Mouse (Mus musculus): ENCODE data around the gene Btg2. TPM values are rescaled to one million over a fixed set of nuclear protein-coding genes. Genes with fewer than 3 reads are reported as not detected.

Btg2 gene
- polyA plus RNA-seq, 1 experiment from 2014 or later = 130 TPM

GRCm38 (mm10) chr1:134045971-134046370 lies 32.9 kb downstream of the Btg2 start:
- whole genome bisulfite sequencing = 4% methylated on average over 9 of the region's 9 CpGs
- H3K36me3 ChIP-seq (ENCODE audit: control insufficient read depth, insufficient read depth, low read length) = no peaks in the 10 kb centered on the region
- H3K4me3 ChIP-seq (ENCODE audit: low read length) = no peak overlapping the region
- peaks cover 27% of the 10 kb centered on the region for H3K4me1 ChIP-seq (replicated peaks; ENCODE audit: control insufficient read depth, insufficient read depth, low read length)
- H3K4me2 ChIP-seq (ENCODE audit: low read depth, low read length) = peak overlapping the region; percentile 22
- H3K9me3 ChIP-seq (ENCODE audit: control insufficient read depth, low read length) = no peaks in the 10 kb centered on the region
- 0 out of 2 replicates have a peak overlapping the region, but pooled peaks have one; percentile 35 for H3K9ac ChIP-seq (ENCODE audit: low read length)
- ATAC-seq (ENCODE audit: low read depth) = peak; percentile 56
- no peaks in the 10 kb centered on the region for H3K27me3 ChIP-seq (ENCODE audit: control insufficient read depth, insufficient read depth, low read depth, low read length)
- 0 out of 2 replicates have a peak overlapping the region, but pooled peaks have one; percentile 11 for H3K27ac ChIP-seq (ENCODE audit: low read length)

- 77% methylated on average over 6 of the region's 6 CpGs for WGBS
- Histone ChIP-seq H3K36me3 (ENCODE audit: control insufficient read depth, insufficient read depth, low read length) (no peaks in the 10 kb centered on the region), H3K4me2 (ENCODE audit: low read depth, low read length) (no peak overlapping the region), H3K4me3 (ENCODE audit: low read length) (no peak overlapping the region), H3K27ac (ENCODE audit: low read length) (no peak overlapping the region), H3K27me3 (ENCODE audit: control insufficient read depth, insufficient read depth, low read depth, low read length) (no peaks in the 10 kb centered on the region), H3K4me1 (replicated peaks; ENCODE audit: control insufficient read depth, insufficient read depth, low read length) (peaks cover 29% of the 10 kb centered on the region), H3K9me3 (ENCODE audit: control insufficient read depth, low read length) (no peaks in the 10 kb centered on the region), H3K9ac (ENCODE audit: low read length) (no peak overlapping the region)
- ATAC-seq (ENCODE audit: low read depth) = no peak
Measured at GRCm38 (mm10) chr1:134044805-134045204, 34.1 kb downstream of the Btg2 start.

- 35% methylated on average over 1 of the region's 1 CpGs for WGBS
Measured at GRCm38 (mm10) chr1:134042341-134042740, 36.6 kb downstream of the Btg2 start.

GRCm38 (mm10) chr1:134041900-134042299 lies 37.0 kb downstream of the Btg2 start:
- H3K4me1 ChIP-seq (replicated peaks; ENCODE audit: control insufficient read depth, insufficient read depth, low read length) = peaks cover 47% of the 10 kb centered on the region
- H3K27me3 ChIP-seq (ENCODE audit: control insufficient read depth, insufficient read depth, low read depth, low read length) = no peaks in the 10 kb centered on the region
- no peak for ATAC-seq (ENCODE audit: low read depth)
- H3K9ac ChIP-seq (ENCODE audit: low read length) = peak overlapping the region; percentile 36
- peak overlapping the region; percentile 45; the same call in 1 of the 2 replicates for H3K27ac ChIP-seq (ENCODE audit: low read length)
- H3K4me2 ChIP-seq (ENCODE audit: low read depth, low read length) = no peak overlapping the region; the same call in 1 of the 2 replicates
- H3K36me3 ChIP-seq (ENCODE audit: control insufficient read depth, insufficient read depth, low read length) = no peaks in the 10 kb centered on the region
- no peaks in the 10 kb centered on the region for H3K9me3 ChIP-seq (ENCODE audit: control insufficient read depth, low read length)
- no peak overlapping the region for H3K4me3 ChIP-seq (ENCODE audit: low read length)
- 37% methylated on average over 2 of the region's 2 CpGs for whole genome bisulfite sequencing

More at GRCm38 (mm10) chr1:134042341-134042740, 36.6 kb downstream of the Btg2 start:
- Histone ChIP-seq H3K27me3 (ENCODE audit: control insufficient read depth, insufficient read depth, low read depth, low read length) (no peaks in the 10 kb centered on the region), H3K9ac (ENCODE audit: low read length) (peak overlapping the region; percentile 36), H3K4me3 (ENCODE audit: low read length) (no peak overlapping the region), H3K4me1 (replicated peaks; ENCODE audit: control insufficient read depth, insufficient read depth, low read length) (peaks cover 47% of the 10 kb centered on the region), H3K36me3 (ENCODE audit: control insufficient read depth, insufficient read depth, low read length) (no peaks in the 10 kb centered on the region), H3K4me2 (ENCODE audit: low read depth, low read length) (no peak overlapping the region; the same call in 1 of the 2 replicates), H3K9me3 (ENCODE audit: control insufficient read depth, low read length) (no peaks in the 10 kb centered on the region), H3K27ac (ENCODE audit: low read length) (peak overlapping the region; percentile 45; the same call in 1 of the 2 replicates)
- no peak for ATAC-seq (ENCODE audit: low read depth)

DNA sequence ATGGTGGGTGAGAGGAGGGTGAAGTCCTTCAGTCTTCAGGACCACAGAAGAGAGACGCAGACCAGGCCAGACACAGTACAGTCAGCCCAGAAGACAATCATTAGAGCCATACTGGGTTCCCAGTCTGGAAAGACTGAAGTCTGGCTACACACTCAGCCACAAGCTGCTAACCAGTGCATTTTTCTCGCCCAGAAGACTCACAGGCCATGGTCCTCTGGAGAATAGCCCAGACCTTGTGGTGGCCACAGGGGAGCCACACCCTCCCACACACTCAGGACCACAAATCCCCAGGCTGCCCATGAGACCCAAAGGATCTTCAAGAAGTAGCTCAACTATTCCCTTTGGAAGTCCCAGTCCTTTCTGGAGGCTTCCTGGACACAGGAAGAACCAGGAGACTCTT lies 39.6 kb downstream of the Btg2 start:
- Histone ChIP-seq H3K4me1 (replicated peaks; ENCODE audit: control insufficient read depth, insufficient read depth, low read length) (peaks cover 54% of the 10 kb centered on the region), H3K36me3 (ENCODE audit: control insufficient read depth, insufficient read depth, low read length) (no peaks in the 10 kb centered on the region), H3K9me3 (ENCODE audit: control insufficient read depth, low read length) (no peaks in the 10 kb centered on the region), H3K9ac (ENCODE audit: low read length) (peak overlapping the region; percentile 62; the same call in 1 of the 2 replicates), H3K27ac (ENCODE audit: low read length) (no peak overlapping the region), H3K4me2 (ENCODE audit: low read depth, low read length) (peak overlapping the region; percentile 60), H3K4me3 (ENCODE audit: low read length) (no peak overlapping the region), H3K27me3 (ENCODE audit: control insufficient read depth, insufficient read depth, low read depth, low read length) (no peaks in the 10 kb centered on the region)
- WGBS = 52% methylated on average over 2 of the region's 2 CpGs
- no peak for ATAC-seq (ENCODE audit: low read depth)

DNA sequence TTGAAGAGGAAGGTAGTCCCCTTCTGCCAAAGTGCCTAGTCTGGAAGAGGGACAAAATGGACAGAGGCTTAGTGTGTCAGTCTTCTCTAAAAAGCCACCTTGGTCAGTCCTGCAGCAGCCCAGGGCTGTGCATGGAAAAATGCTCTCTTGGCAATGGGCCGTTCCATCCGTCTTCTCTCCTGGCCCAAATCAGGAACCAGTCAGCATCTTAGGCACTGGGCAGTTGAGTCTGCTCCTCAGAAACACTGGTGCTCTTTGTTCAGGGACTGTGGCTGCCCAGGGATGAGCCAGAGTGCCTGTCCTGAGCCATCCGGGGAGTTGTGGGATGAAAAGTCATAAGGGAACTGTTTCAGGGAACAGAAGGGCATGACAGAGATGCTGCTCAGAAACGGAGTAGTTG lies 40.6 kb downstream of the Btg2 start:
- no peaks in the 10 kb centered on the region for H3K27me3 ChIP-seq (ENCODE audit: control insufficient read depth, insufficient read depth, low read depth, low read length)
- no peaks in the 10 kb centered on the region for H3K36me3 ChIP-seq (ENCODE audit: control insufficient read depth, insufficient read depth, low read length)
- no peak for ATAC-seq (ENCODE audit: low read depth)
- H3K9me3 ChIP-seq (ENCODE audit: control insufficient read depth, low read length) = no peaks in the 10 kb centered on the region
- H3K9ac ChIP-seq (ENCODE audit: low read length) = peak overlapping the region; percentile 62
- peaks cover 51% of the 10 kb centered on the region for H3K4me1 ChIP-seq (replicated peaks; ENCODE audit: control insufficient read depth, insufficient read depth, low read length)
- H3K4me3 ChIP-seq (ENCODE audit: low read length) = peak overlapping the region; percentile 45
- peak overlapping the region; percentile 62 for H3K27ac ChIP-seq (ENCODE audit: low read length)
- 52% methylated on average over 4 of the region's 4 CpGs for WGBS
- peak overlapping the region; percentile 60 for H3K4me2 ChIP-seq (ENCODE audit: low read depth, low read length)

DNA sequence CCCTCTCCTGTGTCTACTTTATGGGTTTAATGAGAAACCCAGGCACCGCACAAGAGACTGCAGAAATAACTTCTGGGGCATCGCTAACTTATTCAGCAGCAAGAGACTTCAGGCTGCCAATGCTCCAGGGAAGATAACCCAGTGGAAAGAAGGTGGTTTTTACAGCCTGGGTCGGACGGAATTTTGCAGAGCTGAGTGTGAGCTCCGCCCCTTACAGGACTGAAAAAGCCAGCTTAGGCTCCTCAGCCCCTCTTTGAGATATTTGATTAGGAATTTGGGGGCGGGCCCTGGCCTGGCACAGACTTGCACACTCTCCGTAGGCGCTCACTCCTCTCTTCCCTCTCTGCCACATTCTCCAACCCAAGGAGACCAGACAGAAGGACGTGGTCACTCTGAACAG lies 41.7 kb downstream of the Btg2 start, which contains the start of gene Fmod:
Fmod (plus strand) TSS at position 83 of the 400 bp plus-strand sequence.
- H3K4me2 ChIP-seq (ENCODE audit: low read depth, low read length) = peak within 1 kb of the TSS; percentile 60
- H3K4me3 ChIP-seq (ENCODE audit: low read length) = peak within 1 kb of the TSS; percentile 45
- peak; percentile 85 for ATAC-seq (ENCODE audit: low read depth)
- H3K4me1 ChIP-seq (replicated peaks; ENCODE audit: control insufficient read depth, insufficient read depth, low read length) = peaks cover 40% of the 10 kb centered on the region
- H3K27me3 ChIP-seq (ENCODE audit: control insufficient read depth, insufficient read depth, low read depth, low read length) = no peaks in the 10 kb centered on the region
- 14% methylated on average over 9 of the region's 9 CpGs for WGBS
- no peaks in the 10 kb centered on the region for H3K36me3 ChIP-seq (ENCODE audit: control insufficient read depth, insufficient read depth, low read length)
- peak within 1 kb of the TSS; percentile 62 for H3K9ac ChIP-seq (ENCODE audit: low read length)
- peak within 1 kb of the TSS; percentile 62 for H3K27ac ChIP-seq (ENCODE audit: low read length)
- no peaks in the 10 kb centered on the region for H3K9me3 ChIP-seq (ENCODE audit: control insufficient read depth, low read length)

GRCm38 (mm10) chr1:134036492-134036891 lies 42.4 kb downstream of the Btg2 start:
- Histone ChIP-seq H3K4me3 (ENCODE audit: low read length) (no peak overlapping the region), H3K4me1 (replicated peaks; ENCODE audit: control insufficient read depth, insufficient read depth, low read length) (peaks cover 34% of the 10 kb centered on the region), H3K9me3 (ENCODE audit: control insufficient read depth, low read length) (no peaks in the 10 kb centered on the region), H3K9ac (ENCODE audit: low read length) (0 out of 2 replicates have a peak overlapping the region, but pooled peaks have one; percentile 0), H3K36me3 (ENCODE audit: control insufficient read depth, insufficient read depth, low read length) (no peaks in the 10 kb centered on the region), H3K4me2 (ENCODE audit: low read depth, low read length) (peak overlapping the region; percentile 60), H3K27me3 (ENCODE audit: control insufficient read depth, insufficient read depth, low read depth, low read length) (no peaks in the 10 kb centered on the region), H3K27ac (ENCODE audit: low read length) (peak overlapping the region; percentile 62)
- WGBS = 57% methylated on average over 2 of the region's 2 CpGs
- no peak for ATAC-seq (ENCODE audit: low read depth)

DNA sequence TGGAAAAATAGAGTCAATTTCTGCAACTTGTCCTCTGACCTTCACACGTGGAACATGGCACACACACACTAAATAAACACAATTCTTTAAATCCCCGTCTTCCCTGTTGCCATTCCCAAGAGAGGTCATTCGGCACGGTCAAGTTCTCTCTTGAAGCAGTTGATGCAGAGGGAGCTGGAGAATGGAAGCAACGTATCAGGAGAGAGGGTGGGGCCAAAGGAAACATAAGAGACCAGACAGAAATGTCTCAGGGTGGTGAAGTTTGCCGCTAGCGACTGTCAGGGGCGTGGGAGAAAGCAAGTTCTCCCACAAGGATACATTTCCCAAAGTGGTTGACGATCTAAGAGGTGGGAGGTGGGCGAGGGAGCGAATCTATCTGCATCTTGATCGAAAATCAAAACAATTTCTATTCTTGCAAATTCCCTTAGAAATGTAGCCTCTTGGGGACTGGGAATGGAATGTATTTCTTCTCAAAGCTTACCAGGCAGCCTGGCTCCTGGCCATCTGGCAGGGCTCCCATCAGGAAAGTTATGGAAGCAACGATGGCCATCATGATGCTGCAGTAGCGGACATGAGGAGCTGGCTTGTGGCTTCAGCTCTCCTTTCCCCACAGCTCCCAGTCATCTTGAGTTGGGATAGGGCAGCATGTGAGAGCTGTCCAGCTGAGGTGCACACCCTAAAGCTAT lies 50.6 kb downstream of the Btg2 start:
- no peak overlapping the region for H3K9ac ChIP-seq (ENCODE audit: low read length)
- peak; percentile 53; the same call in 1 of the 2 replicates for ATAC-seq (ENCODE audit: low read depth)

More for the DNA sequence above, 50.6 kb downstream of the Btg2 start:
- Histone ChIP-seq H3K36me3 (ENCODE audit: control insufficient read depth, insufficient read depth, low read length) (no peaks in the 10 kb centered on the region), H3K27me3 (ENCODE audit: control insufficient read depth, insufficient read depth, low read depth, low read length) (no peaks in the 10 kb centered on the region), H3K4me1 (replicated peaks; ENCODE audit: control insufficient read depth, insufficient read depth, low read length) (peaks cover 13% of the 10 kb centered on the region), H3K27ac (ENCODE audit: low read length) (peak overlapping the region; percentile 56), H3K4me2 (ENCODE audit: low read depth, low read length) (no peak overlapping the region; the same call in 1 of the 2 replicates), H3K4me3 (ENCODE audit: low read length) (no peak overlapping the region), H3K9me3 (ENCODE audit: control insufficient read depth, low read length) (no peaks in the 10 kb centered on the region)
- WGBS = 33% methylated on average over 14 of the region's 14 CpGs

All from lung, embryonic 16.5 days (tissue).